Mouse (Mus musculus) gastrocnemius, postnatal 36 days (tissue): ENCODE measurements around the gene Fstl1. TPM values are rescaled to one million over a fixed set of nuclear protein-coding genes. Genes with fewer than 3 reads are reported as not detected.
A peak's percentile ranks its signal among the peaks of the same experiment; 100 is the strongest.

ENCODE experiments used
- DNase-seq, 2 experiments: peaks; one replicate each; pipeline ENCODE4 v3.0.0; 2022
- intact Hi-C: fragments of 180-260 bp; cut with DNase I; formaldehyde crosslinking; loops from one replicate; pipeline ENCODE4 v1.15.1; 2025
- long read RNA-seq, 2 experiments: library from polyadenylated mRNA; stranded (forward); transcript quantifications; one replicate each; pipeline ENCODE4 v2.0.0; 2021
- total RNA-seq, 2 experiments: library from RNA; stranded (reverse); gene quantifications; 2 replicates each; pipeline ENCODE4 v1.2.3; 2021

The Fstl1 gene
- total RNA-seq = 10 to 100 TPM; 60.2 to 70.4 TPM
- long read RNA-seq, experiment 1, transcript Fstl1-201 (11 exons, 3,789 nt) = major isoform, 28 of 61 reads
- long read RNA-seq, experiment 1, partial matches to known transcripts = 1 of 61 reads
- long read RNA-seq, experiment 1, other reads (novel, unspliced or antisense) = 32 of 61 reads
- long read RNA-seq, experiment 2, transcript Fstl1-201 (11 exons, 3,789 nt) = major isoform, 48 of 71 reads
- long read RNA-seq, experiment 2, partial matches to known transcripts = 4 of 71 reads
- long read RNA-seq, experiment 2, other reads (novel, unspliced or antisense) = 19 of 71 reads

- intact Hi-C loops = no loop called here
- peak in 1 of 2 experiments; percentile 51 for DNase-seq
Measured at GRCm38 (mm10) chr16:37776860-37777651, at the start of gene Fstl1. Gene Fstl1 (plus strand): TSS chr16:37776873.

- intact Hi-C loops = no loop called here
- peak in 1 of 2 experiments; percentile 33 for DNase-seq
Measured at GRCm38 (mm10) chr16:37728674-37729073, 48.0 kb upstream of the Fstl1 start.

- intact Hi-C loops = no loop called here
- no peak for DNase-seq
Measured at GRCm38 (mm10) chr16:37729381-37730150, 47.1 kb upstream of the Fstl1 start.

GRCm38 (mm10) chr16:37730293-37730835 is 46.3 kb upstream of the Fstl1 start:
- intact Hi-C loops = no loop called here

GRCm38 (mm10) chr16:37731431-37731830 is 45.2 kb upstream of the Fstl1 start:
- DNase-seq = no peak
- intact Hi-C loops = no loop called here

More at GRCm38 (mm10) chr16:37730293-37730835, 46.3 kb upstream of the Fstl1 start:
- DNase-seq = no peak

- intact Hi-C loops = no loop called here
- peak in 1 of 2 experiments; percentile 28 for DNase-seq
Measured at GRCm38 (mm10) chr16:37732023-37732761, 44.5 kb upstream of the Fstl1 start.

- no peak for DNase-seq
- intact Hi-C loops = no loop called here
Measured at GRCm38 (mm10) chr16:37740076-37740475, 36.6 kb upstream of the Fstl1 start.

- no peak for DNase-seq
- intact Hi-C loops = no loop called here
Measured at GRCm38 (mm10) chr16:37742266-37742665, 34.4 kb upstream of the Fstl1 start.

GRCm38 (mm10) chr16:37752876-37753275 is 23.8 kb upstream of the Fstl1 start:
- no peak for DNase-seq
- intact Hi-C loops = no loop called here

GRCm38 (mm10) chr16:37753809-37754208 is 22.9 kb upstream of the Fstl1 start:
- intact Hi-C loops = no loop called here
- no peak for DNase-seq

GRCm38 (mm10) chr16:37754483-37754882 is 22.2 kb upstream of the Fstl1 start:
- no peak for DNase-seq
- intact Hi-C loops = no loop called here

GRCm38 (mm10) chr16:37757223-37757622 is 19.4 kb upstream of the Fstl1 start:
- DNase-seq = no peak
- intact Hi-C loops = no loop called here

- intact Hi-C loops = no loop called here
Measured at GRCm38 (mm10) chr16:37763797-37764196, 12.9 kb upstream of the Fstl1 start.

GRCm38 (mm10) chr16:37776166-37776859 is 360 bp upstream of the Fstl1 start:
- no peak for DNase-seq
- intact Hi-C loops = no loop called here

More at GRCm38 (mm10) chr16:37763797-37764196, 12.9 kb upstream of the Fstl1 start:
- DNase-seq = no peak

GRCm38 (mm10) chr16:37777796-37778475 is 1.3 kb downstream of the Fstl1 start:
- intact Hi-C loops = no loop called here
- DNase-seq = no peak

- intact Hi-C loops = no loop called here
- DNase-seq = no peak
Measured at GRCm38 (mm10) chr16:37778529-37778928, 1.9 kb downstream of the Fstl1 start.

GRCm38 (mm10) chr16:37779651-37780280 is 3.1 kb downstream of the Fstl1 start:
- DNase-seq = no peak
- intact Hi-C loops = loop anchor here (5.0 kb wide), 1 partner anchor 87 kb away; no protein-coding TSS in a partner anchor

- DNase-seq = no peak
- intact Hi-C loops = loop anchor here (5.0 kb wide), 1 partner anchor 88 kb away; no protein-coding TSS in a partner anchor
Measured at GRCm38 (mm10) chr16:37780386-37780785, 3.7 kb downstream of the Fstl1 start.
